Mouse (Mus musculus) megakaryocyte, embryonic 14.5 days (primary cell): Measurements from ENCODE around the gene Vps37b.

Source experiments
- FLI1 ChIP-seq: IDR thresholded peaks from 2 replicates; pipeline ENCODE4 v1.6.1; 2012; ENCODE audit warnings: low read length, inconsistent platforms, mixed read lengths
- GATA1 ChIP-seq: IDR thresholded peaks from 3 replicates; pipeline ENCODE4 v1.6.1; 2012; ENCODE audit warnings: mixed read lengths, low read length, inconsistent platforms, borderline replicate concordance

DNA sequence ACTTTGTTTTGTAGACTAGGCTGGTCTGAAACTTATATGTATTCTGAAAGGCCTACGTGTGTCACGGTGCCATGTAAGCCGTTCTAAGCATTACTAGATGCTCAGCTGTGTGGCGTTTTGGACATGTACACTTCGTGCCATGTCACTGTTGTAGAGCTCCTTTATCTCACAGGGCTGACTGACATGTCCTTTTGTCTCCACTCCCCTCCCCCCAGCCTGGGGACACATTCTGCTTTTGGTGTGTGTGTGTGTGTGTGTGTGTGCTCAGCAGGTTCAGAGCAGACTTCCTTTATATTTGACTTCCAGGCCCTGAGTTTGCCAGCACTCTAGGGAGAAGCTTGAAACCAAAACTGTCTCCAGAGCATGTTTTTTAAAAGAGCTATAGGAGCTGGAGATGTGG is 4.8 kb upstream of the Vps37b start:
- no peak for TF ChIP-seq GATA1
- TF ChIP-seq FLI1: no peak
